Mouse (Mus musculus) C2C12 (cell line): ENCODE data around the gene Gucy1b2.

Source experiments
- CEBPB ChIP-seq: IDR thresholded peaks from one replicate; pipeline ENCODE4 v1.6.1; 2011; ENCODE audit warnings: low read depth, mild to moderate bottlenecking, control low read depth, moderate library complexity
- CTCF ChIP-seq: IDR thresholded peaks from one replicate; pipeline ENCODE4 v1.5.1; 2011; ENCODE audit not compliant: control insufficient read depth, insufficient read depth, insufficient read length
- FOSL1 ChIP-seq: IDR thresholded peaks from one replicate; pipeline ENCODE4 v1.8.0; 2011; ENCODE audit warnings: mild to moderate bottlenecking, low read length; ENCODE audit not compliant: poor library complexity, insufficient read depth, severe bottlenecking
- MAX ChIP-seq: IDR thresholded peaks from one replicate; pipeline ENCODE4 v1.6.1; 2011; ENCODE audit warnings: mild to moderate bottlenecking, control low read depth
- MYOD1 ChIP-seq: IDR thresholded peaks from one replicate; pipeline ENCODE4 v1.6.1; 2011; ENCODE audit warnings: low read depth; ENCODE audit not compliant: control insufficient read depth, insufficient read length
- MYOG ChIP-seq: IDR thresholded peaks from one replicate; pipeline ENCODE4 v1.6.1; 2011; ENCODE audit not compliant: control insufficient read depth, insufficient read length; ENCODE audit errors: extremely low read depth
- USF1 ChIP-seq: IDR thresholded peaks from one replicate; pipeline ENCODE4 v1.6.1; 2011; ENCODE audit warnings: low read depth, mild to moderate bottlenecking, control low read depth, moderate library complexity

GRCm38 (mm10) chr14:62454760-62455569 is 1.1 kb downstream of the Gucy1b2 start:
- no peak for TF ChIP-seq CTCF
- no peak for TF ChIP-seq MAX
- TF ChIP-seq CEBPB: no peak
- no peak for TF ChIP-seq FOSL1
- no peak for TF ChIP-seq USF1
- TF ChIP-seq MYOD1: no peak
- no peak for TF ChIP-seq MYOG
